Mouse (Mus musculus) testis, postnatal 10 days (tissue): ENCODE measurements around the gene Sbk1.
"Not testable (repeated sequence)": the region's sequence is repeated elsewhere in the genome, so short reads cannot be mapped to it uniquely, and the experiment has no call there.

Experiments used
- DNase-seq: peaks from one replicate; pipeline ENCODE4 v3.0.0; 2021; ENCODE audit warnings: low spot score

Gene Sbk1

DNA sequence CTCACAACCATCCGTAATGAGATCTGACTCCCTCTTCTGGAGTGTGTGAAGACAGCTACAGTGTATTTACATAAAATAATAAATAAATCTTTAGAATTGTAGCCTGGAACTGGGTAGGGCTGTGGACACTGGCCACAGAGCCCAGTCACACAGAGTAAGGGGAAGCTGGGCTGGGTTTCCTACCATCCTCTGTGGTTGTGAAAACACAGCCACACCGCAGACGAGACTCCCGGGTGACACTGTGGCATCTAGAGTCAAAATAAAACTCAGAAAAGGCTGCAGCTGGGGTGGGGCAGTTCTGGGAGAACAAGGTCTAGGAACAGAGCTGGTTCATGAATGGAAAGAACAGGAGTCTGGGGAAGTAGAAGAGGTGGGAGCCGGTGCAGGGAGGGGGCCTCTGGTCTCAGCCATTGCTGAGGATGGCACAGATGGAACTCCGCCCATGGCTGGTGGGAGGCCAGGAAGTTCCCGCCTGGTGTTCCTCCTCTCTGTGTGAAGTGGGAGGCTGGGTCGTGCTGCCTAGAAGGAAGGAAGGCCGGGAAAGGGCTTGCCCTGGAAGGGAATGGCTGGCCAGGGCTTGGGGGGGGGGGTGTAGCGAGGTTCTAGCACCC is 15.2 kb downstream of the Sbk1 start:
- DNase-seq = peak; percentile 71

DNA sequence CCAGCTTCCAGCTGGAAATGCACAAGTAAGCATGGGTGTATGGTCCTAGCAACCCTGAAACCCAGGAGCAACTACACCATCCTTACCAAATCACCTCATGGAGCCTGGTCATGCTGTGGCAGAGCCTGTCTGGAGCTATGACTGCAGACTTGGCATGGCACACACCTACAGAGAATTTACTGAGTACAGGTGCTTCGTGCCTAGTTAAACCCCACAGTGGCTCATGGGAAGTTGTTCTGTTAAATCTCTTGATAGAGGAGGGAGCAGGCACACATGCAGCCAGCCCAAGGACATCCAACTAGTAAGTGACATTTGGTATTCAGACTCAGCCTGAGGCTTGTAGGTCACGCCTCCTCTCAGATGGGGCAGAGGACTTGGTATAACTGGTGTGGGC is 15.7 kb downstream of the Sbk1 start:
- no peak for DNase-seq

DNA sequence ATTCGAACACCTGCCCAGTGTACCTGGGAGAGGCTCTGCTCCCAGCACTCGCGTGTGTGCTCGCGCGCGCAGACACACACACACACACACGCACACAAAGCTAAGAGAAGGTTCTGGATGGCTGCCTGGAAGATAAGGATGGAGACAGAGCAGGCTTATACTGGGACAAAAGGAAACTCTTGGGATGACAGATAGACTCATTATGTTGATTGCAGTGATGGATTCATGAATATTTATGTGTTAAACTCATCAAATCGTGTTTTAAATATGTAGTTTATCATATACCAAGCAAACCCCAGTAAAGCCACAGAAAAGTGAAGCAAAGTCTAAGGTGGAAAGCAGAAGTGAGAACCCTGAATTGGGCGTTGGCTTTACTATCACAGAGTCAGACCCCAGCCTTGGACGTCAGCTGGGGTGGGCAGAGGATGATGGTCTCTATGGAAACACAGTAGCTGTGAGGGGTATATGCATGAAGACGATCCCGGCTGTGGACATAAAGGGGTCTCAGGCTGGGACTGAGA is 16.2 kb downstream of the Sbk1 start:
- no peak for DNase-seq

DNA sequence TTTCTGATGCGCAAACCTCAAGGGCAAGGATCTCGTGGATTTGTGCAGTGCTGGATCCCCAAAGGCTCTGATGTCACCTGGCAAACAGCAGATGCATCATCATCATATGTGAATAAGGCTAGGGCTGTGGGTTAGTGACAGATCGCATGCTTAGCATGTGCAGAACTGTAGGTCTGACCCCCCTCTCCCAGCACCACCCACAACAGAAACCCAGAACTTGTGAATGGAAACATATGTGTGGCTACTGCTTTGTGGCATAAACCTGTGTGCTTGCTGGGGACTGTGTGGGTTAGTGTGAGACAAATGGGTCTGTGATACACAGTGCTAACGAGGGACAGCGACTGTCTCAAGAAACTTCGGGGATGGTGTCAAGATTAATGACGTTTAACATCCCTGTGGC is 17.0 kb downstream of the Sbk1 start:
- DNase-seq = no peak

DNA sequence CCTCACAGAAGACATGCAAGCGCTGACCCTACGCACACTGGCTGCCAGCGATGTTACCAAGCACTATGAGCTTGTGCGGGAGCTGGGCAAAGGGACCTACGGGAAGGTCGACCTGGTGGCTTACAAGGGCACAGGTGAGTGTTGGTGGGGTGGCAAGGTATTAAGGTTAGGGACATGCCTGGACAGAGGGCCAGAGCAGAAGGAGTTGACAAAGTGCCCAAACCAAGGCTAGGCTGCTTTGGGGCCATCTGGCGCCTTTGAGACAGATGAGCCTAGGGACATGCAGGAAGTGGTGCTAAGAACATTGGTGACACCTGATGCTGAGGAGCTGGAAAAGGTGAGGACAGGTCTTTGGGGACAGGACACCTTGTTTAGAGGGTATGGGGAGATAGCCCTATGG is 17.5 kb downstream of the Sbk1 start:
- no peak for DNase-seq

DNA sequence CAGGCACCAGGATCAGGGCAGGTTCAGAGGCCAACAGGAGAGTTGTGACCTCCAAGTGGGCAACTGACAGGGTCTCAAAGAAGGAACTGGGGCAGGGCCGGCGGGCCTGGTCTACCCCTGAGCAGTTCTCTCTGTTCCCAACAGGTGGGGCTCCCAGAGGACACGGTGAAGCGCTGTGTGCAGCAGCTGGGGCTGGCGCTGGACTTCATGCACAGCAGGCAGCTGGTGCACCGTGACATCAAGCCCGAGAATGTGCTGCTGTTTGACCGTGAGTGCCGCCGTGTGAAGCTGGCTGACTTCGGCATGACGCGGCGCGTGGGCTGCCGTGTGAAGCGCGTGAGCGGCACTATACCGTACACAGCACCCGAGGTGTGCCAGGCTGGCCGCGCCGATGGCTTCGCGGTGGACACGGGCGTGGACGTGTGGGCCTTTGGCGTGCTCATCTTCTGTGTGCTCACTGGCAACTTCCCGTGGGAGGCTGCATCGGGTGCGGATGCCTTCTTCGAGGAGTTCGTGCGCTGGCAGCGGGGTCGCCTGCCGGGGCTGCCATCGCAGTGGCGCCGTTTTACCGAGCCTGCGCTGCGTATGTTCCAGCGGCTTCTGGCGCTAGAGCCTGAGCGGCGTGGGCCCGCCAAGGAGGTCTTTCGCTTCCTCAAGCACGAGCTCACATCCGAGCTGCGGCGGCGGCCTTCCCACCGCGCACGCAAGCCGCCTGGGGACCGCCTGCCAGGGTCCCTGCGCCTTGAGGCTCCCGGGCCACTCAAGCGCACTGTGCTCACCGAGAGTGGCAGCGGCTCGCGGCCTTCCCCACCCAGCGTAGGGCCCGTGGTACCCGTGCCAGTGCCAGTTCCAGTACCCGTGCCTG is 19.5 kb downstream of the Sbk1 start:
- DNase-seq = no peak

DNA sequence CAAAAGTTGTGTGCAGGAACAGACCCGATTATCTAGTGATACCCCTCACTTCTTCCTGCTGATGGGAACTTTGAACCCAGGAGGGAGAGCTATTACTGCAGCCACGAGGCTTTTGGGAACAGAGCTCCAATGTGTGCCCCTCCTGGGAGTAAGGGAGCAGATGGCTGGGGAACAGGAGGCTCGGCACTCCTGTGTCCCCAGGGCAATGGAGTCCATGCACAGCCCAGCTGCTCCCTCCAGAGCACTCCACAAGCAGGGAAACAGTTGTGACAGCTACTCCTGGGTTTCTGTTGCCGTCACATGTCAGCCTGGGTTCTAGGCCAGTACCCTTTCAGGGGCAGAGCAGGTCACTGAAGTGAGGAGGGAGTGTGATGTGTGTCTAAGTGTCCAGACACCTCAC is 20.7 kb downstream of the Sbk1 start:
- DNase-seq = no peak

DNA sequence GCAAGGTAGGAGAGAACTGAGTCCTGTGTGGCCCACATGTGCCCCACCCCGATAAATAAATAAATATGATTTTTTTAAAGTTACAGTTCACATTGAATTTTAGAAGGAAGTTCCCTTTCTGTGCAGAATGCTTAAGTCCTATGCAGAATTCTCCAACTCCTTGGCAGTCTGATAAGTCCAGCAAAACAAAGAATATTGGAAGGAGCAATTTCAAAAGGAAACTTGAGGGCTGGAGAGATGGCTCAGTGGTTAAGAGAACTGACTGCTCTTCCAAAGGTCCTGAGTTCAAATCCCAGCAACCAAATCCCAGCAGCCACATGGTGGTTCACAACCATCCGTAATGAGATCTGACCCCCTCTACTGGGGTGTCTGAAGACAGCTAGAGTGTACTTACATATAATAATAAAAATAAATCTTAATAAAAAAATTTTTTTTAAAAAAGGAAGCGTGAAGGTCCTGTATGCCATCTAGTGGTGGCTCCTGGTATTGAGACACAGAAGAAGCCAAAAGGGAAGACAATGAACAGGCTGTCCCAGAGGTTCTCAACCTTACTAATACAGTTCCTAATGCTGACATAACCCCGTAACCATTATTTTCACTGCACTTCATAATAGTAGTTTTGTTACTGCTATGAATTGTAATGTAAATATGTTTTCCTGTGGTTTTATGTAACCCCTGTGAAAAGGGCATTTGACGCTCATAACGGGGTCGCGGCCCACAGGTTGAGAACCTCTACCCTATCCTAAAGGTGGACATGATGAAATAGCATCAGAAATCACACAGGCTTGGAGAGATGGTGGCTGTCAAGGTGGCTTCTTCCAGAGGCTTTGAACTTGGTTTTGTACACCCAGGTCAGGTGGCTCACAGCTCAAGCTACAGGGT is 25.4 kb downstream of the Sbk1 start:
- DNase-seq = peak; percentile 78

DNA sequence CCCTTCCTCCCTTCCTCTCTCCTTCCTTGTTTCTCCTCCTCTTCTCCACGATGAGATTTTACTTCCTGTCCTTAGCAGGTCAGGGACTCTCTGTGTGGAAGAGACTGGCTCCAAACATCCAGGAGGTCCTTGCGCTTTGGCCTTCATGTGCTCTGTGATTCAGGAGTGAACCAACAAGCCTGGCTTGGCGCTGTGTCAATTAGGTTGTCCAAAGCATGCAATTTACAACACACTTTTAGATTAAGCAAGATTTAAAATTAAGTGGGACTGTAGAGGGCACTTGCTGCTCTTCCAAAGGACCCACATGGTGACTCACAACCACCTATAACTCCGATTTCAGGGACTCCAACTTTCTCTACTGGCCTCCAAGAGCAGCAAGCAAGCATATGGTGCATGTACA is 26.4 kb downstream of the Sbk1 start:
- no peak for DNase-seq

DNA sequence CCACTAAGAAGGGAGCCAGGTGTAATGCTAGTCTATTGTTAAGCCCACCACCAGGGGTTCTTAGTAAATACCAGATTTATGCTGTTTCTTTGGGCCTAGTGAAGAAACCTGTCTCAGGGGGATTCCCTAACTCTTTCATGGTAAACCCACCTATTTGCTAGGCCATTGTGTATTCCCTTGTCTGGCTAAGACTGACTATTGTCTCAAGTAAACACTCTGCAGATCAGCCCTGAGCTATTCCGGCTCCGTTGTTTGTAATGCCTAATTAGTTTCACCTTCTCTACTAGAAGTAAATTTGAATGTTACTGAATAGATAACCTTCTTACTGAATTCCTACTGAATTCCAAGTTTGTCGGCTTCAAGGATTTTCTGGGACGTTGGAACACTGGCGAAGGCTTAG is 29.4 kb downstream of the Sbk1 start:
- not testable (repeated sequence) for DNase-seq

DNA sequence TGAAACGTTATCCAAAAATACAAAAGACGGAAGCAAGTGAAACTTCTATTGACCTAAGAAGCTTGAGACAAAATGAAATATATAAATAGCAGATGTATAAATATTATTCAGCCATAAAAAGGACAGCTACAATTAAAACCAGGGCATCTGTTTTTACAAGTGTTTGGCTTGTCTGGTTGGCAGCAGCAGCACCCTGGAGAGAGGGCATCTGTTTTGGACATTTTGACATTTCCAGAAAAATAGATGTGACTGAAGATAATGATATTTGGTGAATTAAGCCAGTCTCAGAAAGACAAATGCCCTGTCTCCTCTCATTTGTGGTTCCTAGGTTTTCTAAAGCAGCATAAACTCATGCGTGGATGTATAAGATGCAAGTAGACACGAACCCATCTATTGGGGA is 39.4 kb downstream of the Sbk1 start:
- no peak for DNase-seq

DNA sequence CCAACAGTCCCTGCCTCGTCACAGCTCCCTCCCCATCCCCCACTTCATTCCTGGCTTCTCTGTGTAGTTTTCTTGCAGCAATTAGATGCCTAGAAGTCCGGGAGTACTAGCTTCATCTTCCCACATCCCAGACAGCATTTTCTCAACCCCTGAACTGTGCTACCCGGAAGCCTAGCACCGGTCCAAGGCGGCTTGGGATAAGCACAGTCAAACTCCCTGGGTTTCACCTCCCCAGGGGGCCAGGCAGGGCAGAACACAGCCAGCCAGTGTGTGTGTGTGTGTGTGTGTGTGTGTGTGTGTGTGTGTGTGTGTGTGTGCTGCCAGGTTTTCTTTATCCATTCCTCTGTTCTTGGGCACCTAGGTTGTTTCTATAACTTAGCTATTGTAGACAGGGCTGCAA is 40.9 kb downstream of the Sbk1 start:
- DNase-seq = no peak

DNA sequence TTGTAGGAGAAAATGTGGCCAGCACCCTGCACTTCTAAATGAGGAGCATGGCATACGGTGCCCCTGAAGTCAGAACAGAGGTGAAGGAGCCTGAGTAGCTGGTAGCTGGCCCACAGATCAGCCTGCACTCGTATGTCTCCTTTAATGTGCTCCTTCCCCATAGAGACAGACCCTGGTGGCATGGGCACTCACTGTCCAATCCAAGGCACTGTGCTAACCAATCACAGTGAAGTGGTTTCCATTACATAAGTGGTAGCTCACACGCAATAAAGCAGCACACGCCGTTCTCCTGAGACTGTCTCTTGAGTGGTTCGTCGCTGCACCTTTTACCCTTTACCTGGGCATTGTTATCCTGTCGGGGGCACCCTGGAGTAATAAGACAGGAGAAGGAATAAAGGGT is 41.9 kb downstream of the Sbk1 start:
- no peak for DNase-seq

DNA sequence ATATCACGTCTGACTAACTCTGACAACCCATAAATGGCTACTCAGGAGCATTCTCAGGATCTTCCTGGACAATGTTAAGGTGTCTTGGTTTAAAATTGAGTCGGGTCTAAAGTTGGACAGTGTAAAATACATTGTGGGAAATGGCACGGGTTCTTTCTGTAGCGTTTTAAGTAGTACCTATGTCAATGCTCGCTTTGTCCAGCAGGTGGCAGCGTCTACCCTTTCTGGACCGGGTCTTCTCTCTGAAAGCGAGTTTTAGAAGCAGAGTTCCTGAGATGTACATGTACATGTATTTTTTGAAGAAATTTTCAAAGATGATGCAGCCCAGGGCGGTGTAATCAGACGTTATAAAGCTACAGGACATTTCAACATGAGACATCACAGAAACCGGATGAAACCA is 51.3 kb downstream of the Sbk1 start:
- peak; percentile 88 for DNase-seq

DNA sequence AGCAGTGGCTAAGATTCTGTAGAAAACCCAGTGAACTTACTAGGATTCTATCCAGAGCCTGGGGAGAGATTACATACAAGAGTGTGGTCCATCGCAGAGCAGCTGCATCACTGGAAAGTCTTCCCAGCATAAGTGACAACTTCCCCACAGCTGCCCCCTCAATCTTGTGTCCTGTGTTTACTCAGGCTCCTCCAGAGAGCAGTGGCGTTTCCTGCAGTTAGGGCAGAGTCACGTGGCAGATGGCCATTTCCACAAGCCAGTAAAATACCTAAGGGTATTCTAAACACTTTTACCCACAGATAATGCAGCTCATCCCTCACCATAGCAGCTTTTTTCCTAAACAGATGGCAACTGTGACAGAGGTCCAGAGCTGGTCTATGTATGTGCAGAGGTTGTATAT is 52.4 kb downstream of the Sbk1 start:
- no peak for DNase-seq

DNA sequence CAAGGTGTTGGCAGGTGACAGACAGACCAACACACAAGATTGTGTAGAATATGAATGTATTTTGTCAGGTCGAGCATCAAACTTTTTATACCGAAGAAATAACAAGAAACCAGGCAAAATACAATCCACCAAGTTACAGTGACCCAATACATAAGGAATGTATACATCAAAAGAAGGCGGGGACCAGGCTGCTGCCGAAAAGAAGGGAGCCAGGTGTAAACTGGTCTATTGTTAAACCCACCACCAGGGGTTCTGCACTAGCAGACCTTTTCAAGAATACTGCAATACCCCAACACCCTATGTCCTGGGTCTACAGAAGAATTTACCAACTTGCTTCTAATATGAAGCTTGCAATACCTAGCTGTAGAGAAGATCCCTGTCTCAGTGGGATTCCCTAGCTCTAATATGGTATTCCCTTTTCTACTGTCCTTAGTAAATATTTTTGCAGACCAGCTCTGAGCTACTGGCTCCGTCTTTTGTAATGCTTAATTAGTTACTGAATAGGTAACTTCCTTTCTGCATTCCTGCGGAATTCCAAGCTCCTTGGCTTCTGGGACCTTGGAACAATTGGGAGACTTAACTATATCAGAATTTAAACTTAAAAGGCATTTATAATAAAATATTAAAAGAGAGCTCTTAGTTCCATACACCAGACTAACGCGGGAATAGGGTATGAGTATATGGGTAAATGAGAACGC is 53.3 kb downstream of the Sbk1 start:
- DNase-seq = not testable (repeated sequence)

DNA sequence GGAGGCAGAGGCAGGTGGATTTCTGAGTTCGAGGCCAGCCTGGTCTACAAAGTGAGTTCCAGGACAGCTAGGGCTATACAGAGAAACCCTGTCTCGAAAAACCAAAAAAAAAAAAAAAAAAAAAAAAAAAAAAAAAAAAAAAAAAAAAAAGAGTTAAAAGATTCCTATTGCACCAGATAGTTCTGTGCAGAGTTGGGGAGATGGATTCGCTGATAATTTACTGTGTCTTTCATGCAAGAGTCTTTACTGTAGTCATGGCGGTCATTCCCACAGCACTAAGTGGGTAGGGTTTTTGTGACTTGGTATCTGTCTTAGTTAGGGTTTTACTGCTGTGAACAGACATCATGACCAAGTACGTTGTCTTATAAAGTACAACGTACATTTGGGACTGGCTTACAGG is 56.4 kb downstream of the Sbk1 start:
- DNase-seq = not testable (repeated sequence)

DNA sequence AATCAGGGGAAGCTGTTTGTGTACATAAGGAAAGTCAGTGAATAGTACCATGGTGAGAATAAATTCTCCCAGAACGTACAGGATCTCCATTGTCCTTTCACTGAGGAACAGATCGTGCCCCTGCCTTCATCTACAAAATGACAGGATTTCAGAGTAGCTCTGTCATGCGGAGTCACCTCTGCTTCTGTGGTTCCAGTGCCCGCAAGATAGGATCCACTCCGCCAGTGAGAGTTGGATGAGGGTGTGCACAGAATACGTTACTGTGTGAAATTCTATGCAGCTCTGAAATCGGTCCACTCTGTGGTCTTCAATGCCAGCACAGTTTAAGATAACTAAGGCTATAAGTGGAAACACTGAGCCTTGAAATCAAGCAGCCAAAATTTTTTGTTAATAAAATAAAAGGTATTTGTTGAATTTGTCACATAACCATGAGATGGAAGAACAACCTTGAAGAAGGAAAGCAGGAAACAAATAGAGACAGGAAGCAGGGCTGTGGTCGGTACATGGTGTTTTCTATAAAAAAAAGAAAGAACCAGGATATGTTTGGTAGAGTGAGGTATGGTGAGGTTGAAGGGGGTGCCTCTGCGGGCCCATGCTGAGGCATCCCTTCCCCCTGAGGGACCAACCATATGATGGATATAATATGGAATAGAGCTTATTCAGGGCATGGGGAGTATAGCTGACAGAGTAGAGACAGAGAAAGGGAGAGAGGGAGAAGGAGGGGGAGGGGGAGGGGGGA is 57.7 kb downstream of the Sbk1 start:
- no peak for DNase-seq

DNA sequence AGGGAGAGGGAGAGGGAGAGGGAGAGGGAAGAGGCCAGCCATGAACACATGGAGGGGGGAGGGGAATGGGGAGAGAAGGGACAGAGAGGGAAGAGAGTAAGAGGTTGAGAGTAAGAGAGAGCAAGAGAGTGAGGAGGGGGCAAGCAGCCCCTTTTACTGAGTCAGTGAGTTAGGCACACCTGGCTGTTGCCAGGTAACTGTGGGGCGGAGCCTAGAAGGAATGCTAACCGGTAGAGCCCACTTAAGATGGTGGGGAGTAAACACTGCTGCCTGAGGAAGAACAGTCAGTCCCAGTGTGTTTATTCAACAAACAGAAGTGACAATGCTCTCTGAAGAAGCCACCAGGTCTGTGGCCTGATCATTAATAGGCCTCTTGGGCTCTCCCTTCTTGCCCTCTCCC is 58.3 kb downstream of the Sbk1 start:
- DNase-seq = no peak

DNA sequence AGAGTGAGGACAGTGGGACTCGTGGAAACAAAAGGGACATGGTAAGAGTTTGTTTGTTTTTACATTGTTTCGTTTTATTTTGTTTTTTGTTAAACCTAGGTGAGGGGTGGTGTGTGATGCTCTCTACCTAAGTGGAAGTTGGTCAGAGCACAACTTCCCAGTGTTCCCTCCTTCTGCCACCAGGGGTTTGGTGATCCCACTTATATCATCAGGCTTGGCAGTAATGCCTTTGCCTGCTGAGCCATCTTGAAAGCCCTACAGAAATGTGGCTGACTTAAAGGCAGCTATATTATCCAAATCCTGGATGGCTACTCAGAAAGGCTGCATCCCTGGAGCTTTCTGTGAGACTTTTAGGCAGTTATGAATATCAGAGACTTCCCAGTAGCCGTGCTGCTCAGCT is 60.3 kb downstream of the Sbk1 start:
- DNase-seq = no peak

DNA sequence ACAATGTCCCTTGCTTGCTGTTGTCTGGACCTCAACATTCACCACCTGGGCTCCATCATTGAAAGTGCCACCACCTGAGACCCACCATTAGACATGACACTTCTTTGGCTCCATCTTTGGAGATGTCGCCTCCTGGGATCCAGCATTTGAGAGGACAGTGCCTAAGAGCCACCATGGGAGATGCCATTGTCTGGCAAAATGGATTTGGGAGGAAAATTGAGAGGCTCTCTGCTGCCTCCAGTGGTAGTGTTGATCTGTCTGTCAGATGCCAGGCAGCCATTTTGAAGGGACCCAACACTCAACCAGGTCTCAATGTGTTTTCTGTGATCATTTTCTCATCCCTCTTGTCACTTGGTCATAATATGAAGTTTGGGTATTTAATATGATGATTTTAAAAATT is 63.1 kb downstream of the Sbk1 start:
- DNase-seq = no peak
